In the genomic region with DNA sequence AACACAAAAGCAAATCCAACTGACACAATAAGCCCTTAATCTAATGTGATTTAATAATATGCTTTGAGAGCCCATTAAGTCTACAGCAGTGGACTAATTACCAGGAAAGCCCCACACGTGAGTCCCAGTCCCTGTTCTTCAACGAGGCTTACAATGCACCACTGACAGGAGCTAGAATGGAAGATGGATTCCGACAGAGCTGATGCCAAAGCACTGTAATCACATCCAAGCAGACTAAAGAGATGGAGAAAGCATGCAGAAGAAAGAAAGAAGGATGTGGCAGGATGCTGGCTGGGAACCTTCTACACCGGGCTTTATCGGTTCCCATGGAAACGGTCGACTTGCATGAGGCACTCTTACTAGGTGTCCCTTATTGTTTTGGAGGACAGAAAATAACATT, we compare ENCODE assay signal across 11 mouse cellular contexts.
A peak's percentile ranks its signal among the peaks of the same experiment; 100 is the strongest.
DNase-seq lines count a peak whose midpoint lies in the region; ATAC-seq lines count a peak whose summit lies in the region.
"Had no signal": no experiment of that assay in that cellular context is flagged by ENCODE, and none has a peak within 500 bp of the region (broad histone marks: within the 10 kb centered on the region; RNA-seq: fewer than 3 reads in every experiment).

No protein-coding gene starts in this region.

- no peak overlapping the region for H3K4me3 ChIP-seq in embryonic facial prominence, embryonic 10.5 days
- H3K4me3 ChIP-seq in hindbrain, embryonic 10.5 days, result no peak overlapping the region
- H3K4me3 ChIP-seq in midbrain, embryonic 15.5 days, result no peak overlapping the region
- H3K4me3 ChIP-seq: heart, embryonic 15.5 days; kidney, embryonic 15.5 days had no signal

- WGBS in embryonic facial prominence, embryonic 10.5 days, result 45% methylated on average over 7 of the region's 7 CpGs
- 34% methylated on average over 7 of the region's 7 CpGs for WGBS in hindbrain, embryonic 10.5 days
- 11% methylated on average over 7 of the region's 7 CpGs for WGBS in midbrain, embryonic 15.5 days

- H3K9me3 ChIP-seq in embryonic facial prominence, embryonic 10.5 days, result no peaks in the 10 kb centered on the region
- H3K9me3 ChIP-seq in hindbrain, embryonic 10.5 days, result no peaks in the 10 kb centered on the region
- no peaks in the 10 kb centered on the region for H3K9me3 ChIP-seq in midbrain, embryonic 15.5 days
- H3K9me3 ChIP-seq: heart, embryonic 15.5 days; kidney, embryonic 15.5 days had no signal

- peaks cover 14% of the 10 kb centered on the region for H3K4me1 ChIP-seq in embryonic facial prominence, embryonic 10.5 days
- H3K4me1 ChIP-seq in hindbrain, embryonic 10.5 days (replicated peaks), result peaks cover 23% of the 10 kb centered on the region
- H3K4me1 ChIP-seq in midbrain, embryonic 15.5 days, result 0 out of 2 replicates have a peak, but pooled peaks cover 7% of the 10 kb centered on the region
- H3K4me1 ChIP-seq: heart, embryonic 15.5 days; kidney, embryonic 15.5 days had no signal

- H3K27me3 ChIP-seq in embryonic facial prominence, embryonic 10.5 days (replicated peaks; ENCODE audit: low read depth, poor library complexity, severe bottlenecking), result no peaks in the 10 kb centered on the region
- no peaks in the 10 kb centered on the region for H3K27me3 ChIP-seq in hindbrain, embryonic 10.5 days (ENCODE audit: insufficient read depth, poor library complexity, severe bottlenecking)
- H3K27me3 ChIP-seq in midbrain, embryonic 15.5 days (replicated peaks), result 0 out of 2 replicates have a peak, but pooled peaks cover 1% of the 10 kb centered on the region
- H3K27me3 ChIP-seq: heart, embryonic 15.5 days; kidney, embryonic 15.5 days had no signal

- H3K27ac ChIP-seq in embryonic facial prominence, embryonic 10.5 days (replicated peaks), result no peak overlapping the region
- H3K27ac ChIP-seq in hindbrain, embryonic 10.5 days, result no peak overlapping the region
- H3K27ac ChIP-seq in midbrain, embryonic 15.5 days, result peak overlapping the region; percentile 46; the same call in 1 of the 2 replicates
- H3K27ac ChIP-seq: heart, embryonic 15.5 days; kidney, embryonic 15.5 days had no signal

- ATAC-seq in midbrain, embryonic 15.5 days (replicated peaks), result peak; percentile 91

- no peak overlapping the region for H3K4me2 ChIP-seq in midbrain, embryonic 15.5 days
- H3K4me2 ChIP-seq: heart, embryonic 15.5 days; kidney, embryonic 15.5 days had no signal

- no peaks in the 10 kb centered on the region for H3K36me3 ChIP-seq in embryonic facial prominence, embryonic 10.5 days (replicated peaks)
- no peaks in the 10 kb centered on the region for H3K36me3 ChIP-seq in hindbrain, embryonic 10.5 days
- H3K36me3 ChIP-seq in midbrain, embryonic 15.5 days (replicated peaks), result no peaks in the 10 kb centered on the region
- H3K36me3 ChIP-seq: heart, embryonic 15.5 days; kidney, embryonic 15.5 days had no signal

- H3K9ac ChIP-seq in midbrain, embryonic 15.5 days, result no peak overlapping the region
- H3K9ac ChIP-seq: heart, embryonic 15.5 days; kidney, embryonic 15.5 days had no signal

- DNase-seq in Muller cell, postnatal 12 days (ENCODE audit: inconsistent ontology term), result peak; percentile 46
- peak; percentile 23 for DNase-seq in embryonic facial prominence, embryonic 10.5 days (ENCODE audit: low spot score)
- peak; percentile 39 for DNase-seq in hindbrain, embryonic 10.5 days (ENCODE audit: low spot score)
- no peak for DNase-seq in natural killer cell, adult 2 months (ENCODE audit: low spot score in 2 of 2)
- no peak for DNase-seq in cerebellum, adult 11 months
- DNase-seq in adrenal gland, postnatal 4 days (ENCODE audit: low spot score in 2 of 2), result no peak
- no peak for DNase-seq in kidney, adult 18-20 months
- DNase-seq: lung, postnatal 36 days had no signal

Comparison
In these comparisons a context has a peak if more than half of its experiments do, and no peak if none do; other contexts are left out.
1. DNase-seq: peak in Muller cell, postnatal 12 days (single experiment), embryonic facial prominence, embryonic 10.5 days (single experiment) and hindbrain, embryonic 10.5 days (single experiment); none in natural killer cell, adult 2 months (0 of 2), cerebellum, adult 11 months (single experiment), adrenal gland, postnatal 4 days (0 of 2) and kidney, adult 18-20 months (single experiment).